Mouse (Mus musculus) small intestine, adult 2 months (tissue): ENCODE data around the gene Iqgap1. TPM values are rescaled to one million over a fixed set of nuclear protein-coding genes. Genes with fewer than 3 reads are reported as not detected.

Experiments
- H3K27ac ChIP-seq: fragments of 200-500 bp; 2 replicates; pipeline ENCODE4 v1.5.1; 2012; ENCODE audit warnings: low read depth, low read length, control low read depth, inconsistent platforms; ENCODE audit not compliant: insufficient read depth
- H3K27me3 ChIP-seq: fragments of 200-500 bp; 2 replicates; pipeline ENCODE4 v1.6.1; 2012; ENCODE audit warnings: mild to moderate bottlenecking, moderate library complexity, low read length, inconsistent platforms; ENCODE audit not compliant: control insufficient read depth, insufficient read depth
- H3K36me3 ChIP-seq: fragments of 200-500 bp; 2 replicates; pipeline ENCODE4 v1.6.1; 2012; ENCODE audit warnings: mild to moderate bottlenecking, low read length, control low read depth, inconsistent platforms; ENCODE audit not compliant: control insufficient read depth, insufficient read depth
- H3K4me1 ChIP-seq: fragments of 200-500 bp; 2 replicates; pipeline ENCODE4 v1.6.1; 2012; ENCODE audit warnings: low read length, inconsistent platforms, mixed read lengths; ENCODE audit not compliant: control insufficient read depth, insufficient read depth, insufficient read length
- H3K4me3 ChIP-seq: fragments of 200-500 bp; 2 replicates; pipeline ENCODE4 v1.5.1; 2012; ENCODE audit warnings: low read depth, mild to moderate bottlenecking, control low read depth, inconsistent platforms, low read length, moderate library complexity
- CTCF ChIP-seq: fragments of 200-500 bp; IDR thresholded peaks from 2 replicates; pipeline ENCODE4 v1.5.1; 2012; ENCODE audit warnings: low read depth, mild to moderate bottlenecking, control low read depth, inconsistent platforms, low read length, moderate library complexity, mixed read lengths; ENCODE audit not compliant: insufficient replicate concordance, insufficient read length; ENCODE audit errors: extremely low read depth
- POLR2A ChIP-seq: fragments of 200-500 bp; IDR thresholded peaks from 2 replicates; pipeline ENCODE4 v1.6.1; 2012; ENCODE audit warnings: low read depth, mild to moderate bottlenecking, control low read depth, inconsistent platforms, low read length, moderate library complexity
- WGBS: fragments of 180-500 bp; shearing (Covaris S2); methylation state at CpG from one replicate; pipeline ENCODE4 v1.1.7; 2018; 5-methylcytosine and 5-hydroxymethylcytosine counted together
- polyA plus RNA-seq: library from polyadenylated mRNA; depleted of rRNA; stranded (reverse); fragments of >200 nt; gene quantifications from 2 replicates; pipeline ENCODE4 v1.2.3, GENCODE M21; 2012

Iqgap1 gene
- polyA plus RNA-seq, 1 experiment: 28.9 TPM

- peaks cover 4% of the 10 kb centered on the region; the same call in 1 of the 2 replicates for H3K36me3 ChIP-seq
- 27% methylated on average over 6 of the region's 6 CpGs for WGBS
- H3K27me3 ChIP-seq: no peaks in the 10 kb centered on the region
- TF ChIP-seq POLR2A (no peak), CTCF (no peak)
- H3K27ac ChIP-seq: 0 out of 2 replicates have a peak overlapping the region, but pooled peaks have one; percentile 16
- peaks cover 24% of the 10 kb centered on the region for H3K4me1 ChIP-seq
- H3K4me3 ChIP-seq: no peak overlapping the region
Observed at GRCm38 (mm10) chr7:80786746-80787145, 39.0 kb downstream of the Iqgap1 start.

GRCm38 (mm10) chr7:80783841-80784240 is 41.9 kb downstream of the Iqgap1 start:
- no peak for TF ChIP-seq POLR2A
- Histone ChIP-seq H3K27ac (no peak overlapping the region), H3K27me3 (no peaks in the 10 kb centered on the region), H3K4me3 (no peak overlapping the region), H3K36me3 (0 out of 2 replicates have a peak, but pooled peaks cover 1% of the 10 kb centered on the region), H3K4me1 (peaks cover 37% of the 10 kb centered on the region)
- WGBS: 58% methylated on average over 5 of the region's 5 CpGs

- Histone ChIP-seq H3K4me3 (no peak overlapping the region), H3K36me3 (0 out of 2 replicates have a peak, but pooled peaks cover 1% of the 10 kb centered on the region), H3K27me3 (no peaks in the 10 kb centered on the region), H3K4me1 (peaks cover 42% of the 10 kb centered on the region), H3K27ac (peak overlapping the region; percentile 83)
- TF ChIP-seq POLR2A (no peak), CTCF (no peak)
- 25% methylated on average over 17 of the region's 17 CpGs for WGBS
Observed at GRCm38 (mm10) chr7:80782155-80783109, 43.3 kb downstream of the Iqgap1 start.

- Histone ChIP-seq H3K27me3 (no peaks in the 10 kb centered on the region), H3K36me3 (0 out of 2 replicates have a peak, but pooled peaks cover 2% of the 10 kb centered on the region), H3K4me3 (0 out of 2 replicates have a peak overlapping the region, but pooled peaks have one; percentile 7), H3K27ac (peak overlapping the region; percentile 83), H3K4me1 (peaks cover 42% of the 10 kb centered on the region)
- WGBS: 19% methylated on average over 9 of the region's 9 CpGs
- TF ChIP-seq POLR2A: no peak
- no peak for TF ChIP-seq CTCF
Observed at GRCm38 (mm10) chr7:80781444-80782120, 44.2 kb downstream of the Iqgap1 start.

- no peaks in the 10 kb centered on the region for H3K27me3 ChIP-seq
- peak overlapping the region; percentile 89 for H3K27ac ChIP-seq
- peaks cover 44% of the 10 kb centered on the region for H3K4me1 ChIP-seq
- H3K36me3 ChIP-seq: peaks cover 6% of the 10 kb centered on the region; the same call in 1 of the 2 replicates
- peak overlapping the region; percentile 15 for H3K4me3 ChIP-seq
- 16% methylated on average over 12 of the region's 12 CpGs for WGBS
- TF ChIP-seq POLR2A: peak; percentile 31; the same call in 1 of the 2 replicates
- TF ChIP-seq CTCF: no peak
Observed at GRCm38 (mm10) chr7:80778958-80779669, 46.7 kb downstream of the Iqgap1 start.

GRCm38 (mm10) chr7:80778376-80778775 is 47.4 kb downstream of the Iqgap1 start:
- WGBS: 49% methylated on average over 6 of the region's 6 CpGs
- Histone ChIP-seq H3K4me3 (no peak overlapping the region), H3K36me3 (peaks cover 6% of the 10 kb centered on the region; the same call in 1 of the 2 replicates), H3K27me3 (no peaks in the 10 kb centered on the region), H3K27ac (peak overlapping the region; percentile 89), H3K4me1 (peaks cover 39% of the 10 kb centered on the region)
- no peak for TF ChIP-seq CTCF
- TF ChIP-seq POLR2A: no peak
